Mouse (Mus musculus) spleen, adult 12 weeks (tissue): ENCODE measurements at regions not wholly inside any gene's neighbourhood (a gene's known extent, or its start where the extent isn't known, plus 50 kb on each side); places are given as distances from the start of the nearest gene placed in this dataset.
"Not testable (repeated sequence)": the region's sequence is repeated elsewhere in the genome, so short reads cannot be mapped to it uniquely, and the experiment has no call there.

Experiments
- DNase-seq: peaks from one replicate; pipeline ENCODE4 v3.0.0; 2022; ENCODE audit warnings: low spot score

- no peak for DNase-seq
These were observed 112.7 kb upstream of the Arid1b start for GRCm38 (mm10) chr17:4881473-4881872.

- DNase-seq = no peak
These were observed 110.0 kb upstream of the Arid1b start for GRCm38 (mm10) chr17:4884083-4884482.

DNA sequence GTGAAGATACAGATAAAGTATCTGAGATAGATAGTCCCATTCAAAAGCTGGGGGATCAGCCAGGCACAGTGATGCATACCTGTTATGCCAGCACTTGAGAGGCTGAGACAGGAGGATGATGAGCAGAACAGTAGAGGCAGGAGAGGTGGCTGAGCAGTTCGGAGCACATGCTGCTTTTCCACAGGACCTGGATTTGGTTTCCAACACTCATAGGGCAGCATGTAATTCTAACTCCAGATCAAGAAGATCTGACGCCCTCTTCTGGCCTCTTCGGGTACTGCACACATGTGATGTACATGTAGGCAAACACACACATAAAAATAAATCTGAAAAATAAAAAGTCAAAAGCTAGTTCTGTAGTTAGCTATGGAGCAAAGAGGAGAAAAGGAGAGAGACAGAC lies 109.4 kb upstream of the Arid1b start:
- no peak for DNase-seq

GRCm38 (mm10) chr17:4887331-4887730 lies 106.8 kb upstream of the Arid1b start:
- not testable (repeated sequence) for DNase-seq

- DNase-seq = no peak
These were observed 104.6 kb upstream of the Arid1b start for GRCm38 (mm10) chr17:4889577-4889976.

- no peak for DNase-seq
These were observed 104.0 kb upstream of the Arid1b start for GRCm38 (mm10) chr17:4890131-4890530.

GRCm38 (mm10) chr17:4891576-4891975 lies 102.6 kb upstream of the Arid1b start:
- DNase-seq = no peak

DNA sequence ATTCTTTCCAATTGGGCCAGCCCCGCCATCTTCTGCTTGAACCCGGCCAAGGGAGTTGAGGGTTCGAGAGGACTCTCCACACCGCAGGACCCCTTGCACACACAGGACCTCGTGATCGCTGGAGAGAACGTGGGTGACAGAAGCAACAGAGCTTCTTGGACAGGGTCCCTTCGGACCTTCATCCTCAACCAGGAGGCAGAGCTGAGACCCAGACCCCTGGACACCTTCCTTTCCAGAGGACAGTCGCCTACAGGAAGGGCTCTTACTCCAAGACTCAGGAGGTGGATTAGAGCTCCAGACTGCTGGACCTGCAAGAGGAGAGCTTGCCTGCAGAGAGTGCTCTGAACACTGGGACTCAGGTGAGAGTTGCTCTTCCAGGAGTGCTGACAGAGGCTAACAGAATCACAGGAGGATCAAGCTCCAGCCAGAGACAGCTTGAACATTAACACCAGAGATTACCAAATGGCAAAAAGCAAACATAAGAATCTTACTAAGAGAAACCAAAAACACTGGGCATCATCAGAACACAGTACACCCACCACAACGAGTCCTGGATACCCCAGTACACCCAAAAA lies 99.3 kb upstream of the Arid1b start:
- DNase-seq = not testable (repeated sequence)

DNA sequence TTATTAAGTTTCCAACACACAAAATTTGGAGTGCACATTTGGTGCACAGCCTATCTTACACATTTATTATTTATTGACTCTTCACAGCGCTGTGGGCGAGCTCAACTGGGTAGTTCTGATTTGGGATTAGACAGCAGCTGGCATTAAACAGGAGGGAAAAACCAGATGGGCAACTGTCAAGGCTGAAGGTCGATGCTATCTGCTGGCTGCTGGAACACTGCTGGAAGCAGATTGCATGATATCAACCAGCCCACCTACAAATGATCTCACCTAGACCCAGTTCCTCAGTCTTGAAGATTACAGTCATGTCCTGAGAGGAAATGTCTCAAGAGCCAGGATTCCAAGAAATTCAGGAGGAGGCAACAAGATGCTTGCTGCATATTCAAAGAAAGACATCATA lies 91.0 kb upstream of the Arid1b start:
- no peak for DNase-seq

DNA sequence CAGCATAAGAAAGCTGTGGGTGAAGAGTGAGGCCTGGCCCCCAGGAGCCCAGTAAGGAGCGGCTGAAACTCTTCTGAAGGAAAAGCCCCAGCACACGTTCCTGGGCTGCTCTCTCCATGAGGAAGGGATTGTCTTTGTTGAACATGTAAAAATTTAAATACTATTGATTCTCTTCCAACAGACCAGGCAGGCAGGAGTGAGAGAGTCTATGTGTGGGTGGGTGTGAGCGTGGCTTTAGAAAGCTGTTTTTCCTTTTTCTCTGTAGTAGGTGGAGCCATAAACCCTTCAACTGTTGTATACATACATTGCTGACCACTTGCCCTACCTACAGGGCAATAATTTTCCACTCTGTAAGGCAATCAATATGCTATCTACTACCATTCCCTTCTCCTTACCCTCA lies 87.6 kb upstream of the Arid1b start:
- no peak for DNase-seq

- DNase-seq = no peak
These were observed 86.9 kb upstream of the Arid1b start for GRCm38 (mm10) chr17:4907181-4907752.

DNA sequence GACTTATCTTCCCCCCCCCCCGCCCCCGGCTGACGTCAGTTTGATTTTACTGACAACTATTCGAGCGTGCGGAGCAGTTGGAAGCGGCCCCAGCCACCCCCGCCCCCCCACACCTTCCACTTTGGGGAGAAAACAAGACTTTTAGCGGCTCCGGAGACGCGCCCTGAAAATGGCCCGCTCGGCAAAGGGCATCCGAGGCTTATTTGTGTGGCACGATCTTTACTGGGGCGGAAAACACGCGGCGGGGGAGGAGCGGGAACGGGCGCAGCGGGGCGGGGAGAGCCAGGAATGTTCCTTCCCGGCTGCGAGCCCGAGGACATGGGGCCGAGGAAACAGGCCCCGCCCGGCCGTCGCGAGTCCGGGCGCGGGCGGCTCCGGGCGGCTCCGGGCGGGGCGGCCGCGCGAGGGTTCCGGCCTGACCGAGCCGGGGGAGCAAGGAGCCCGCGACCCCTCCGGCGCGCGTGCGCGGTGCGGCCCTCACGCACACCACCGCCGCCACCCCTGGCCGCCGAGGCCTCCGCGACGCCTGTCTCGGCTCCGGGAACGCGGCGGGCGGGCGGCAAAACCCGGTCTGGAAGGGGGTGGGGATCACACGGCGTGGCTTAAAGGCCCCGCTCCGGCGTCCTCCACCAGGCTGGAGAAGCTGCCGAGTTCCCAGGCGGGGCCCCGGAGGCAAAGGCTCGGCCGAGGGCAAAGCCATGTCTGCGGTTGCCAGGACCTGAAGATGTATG lies 86.1 kb upstream of the Arid1b start:
- DNase-seq = peak; percentile 63

DNA sequence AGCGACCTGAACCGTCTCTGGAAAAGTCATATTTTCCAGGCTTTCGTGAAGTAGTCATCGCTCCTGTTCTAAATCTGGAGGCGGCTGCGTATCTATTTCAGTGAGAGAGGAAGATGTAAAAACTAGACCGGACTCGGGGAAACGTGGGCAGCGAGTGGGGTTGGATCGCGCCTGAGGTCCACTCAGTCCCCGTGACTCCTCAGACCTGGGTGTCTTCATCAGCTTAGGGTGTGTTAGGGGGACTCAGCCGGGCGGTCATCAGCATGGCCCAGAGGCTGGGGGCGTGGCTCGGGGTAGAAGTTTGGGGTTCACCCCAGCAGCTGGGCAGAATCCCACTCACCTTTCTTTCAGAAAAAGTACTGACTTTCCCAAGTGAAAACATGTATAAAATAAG lies 85.6 kb upstream of the Arid1b start:
- no peak for DNase-seq

- DNase-seq = no peak
These were observed 84.0 kb upstream of the Arid1b start for GRCm38 (mm10) chr17:4910182-4910581.

DNA sequence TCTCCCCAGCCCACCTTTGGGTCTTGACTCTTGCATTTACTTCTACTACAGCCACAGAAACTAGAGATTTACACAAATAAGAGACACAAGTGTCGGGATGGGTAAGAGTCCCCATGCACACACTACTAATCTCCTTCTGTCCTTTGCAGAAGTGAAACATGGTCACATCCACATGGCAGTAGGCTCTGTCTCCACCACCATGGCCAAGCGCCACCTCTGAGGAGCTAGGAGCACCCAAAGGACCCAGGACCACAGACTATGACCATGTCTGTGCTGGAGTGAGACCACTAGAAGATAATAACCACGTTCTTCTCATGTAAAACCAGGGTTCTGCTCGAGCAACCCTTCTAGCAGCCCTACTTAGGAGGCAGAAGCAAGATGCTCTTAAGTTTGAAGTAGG lies 81.1 kb upstream of the Arid1b start:
- no peak for DNase-seq

- no peak for DNase-seq
These were observed 74.2 kb upstream of the Arid1b start for GRCm38 (mm10) chr17:4919866-4920495.

GRCm38 (mm10) chr17:4921121-4921520 lies 73.0 kb upstream of the Arid1b start:
- DNase-seq = no peak

DNA sequence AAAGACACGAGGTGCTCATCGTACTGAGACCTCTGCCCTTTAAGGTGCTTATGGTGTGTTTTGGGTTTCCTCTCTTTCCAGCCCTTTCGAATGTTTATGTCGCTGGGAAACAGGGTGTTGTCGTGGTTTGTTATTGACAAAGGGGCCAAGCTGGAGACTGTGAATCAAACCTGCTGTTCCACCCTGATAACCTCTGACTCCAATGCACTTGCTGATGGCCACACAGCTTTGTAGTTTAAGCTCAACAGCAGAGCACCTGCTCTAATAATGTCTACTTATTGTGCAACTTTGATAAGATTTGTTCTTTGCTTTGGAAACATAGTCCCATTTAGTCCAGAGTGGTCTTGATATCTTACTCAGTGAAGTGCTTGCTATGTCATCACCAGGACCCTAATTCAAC lies 65.5 kb upstream of the Arid1b start:
- no peak for DNase-seq

GRCm38 (mm10) chr17:4935268-4935667 lies 58.9 kb upstream of the Arid1b start:
- no peak for DNase-seq

DNA sequence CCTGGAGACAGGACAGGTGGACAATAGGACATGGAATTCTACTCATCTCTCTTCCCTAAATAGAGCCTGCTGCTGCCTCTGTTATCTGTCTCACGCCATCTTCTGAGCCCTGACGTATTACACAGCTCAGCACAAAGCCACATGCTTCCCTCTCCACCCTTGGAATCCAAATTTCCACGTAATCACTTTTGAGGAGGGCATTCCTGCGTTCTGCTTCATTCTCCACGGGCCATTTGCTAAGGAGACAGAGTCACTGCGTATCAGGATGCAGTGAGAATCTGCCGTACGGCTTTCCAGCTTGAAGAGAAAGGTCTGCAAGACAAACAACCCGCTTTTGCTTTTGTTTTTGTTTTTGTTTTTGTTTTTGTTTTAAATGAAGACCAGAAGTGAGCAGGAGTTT lies 53.5 kb upstream of the Arid1b start:
- no peak for DNase-seq

DNA sequence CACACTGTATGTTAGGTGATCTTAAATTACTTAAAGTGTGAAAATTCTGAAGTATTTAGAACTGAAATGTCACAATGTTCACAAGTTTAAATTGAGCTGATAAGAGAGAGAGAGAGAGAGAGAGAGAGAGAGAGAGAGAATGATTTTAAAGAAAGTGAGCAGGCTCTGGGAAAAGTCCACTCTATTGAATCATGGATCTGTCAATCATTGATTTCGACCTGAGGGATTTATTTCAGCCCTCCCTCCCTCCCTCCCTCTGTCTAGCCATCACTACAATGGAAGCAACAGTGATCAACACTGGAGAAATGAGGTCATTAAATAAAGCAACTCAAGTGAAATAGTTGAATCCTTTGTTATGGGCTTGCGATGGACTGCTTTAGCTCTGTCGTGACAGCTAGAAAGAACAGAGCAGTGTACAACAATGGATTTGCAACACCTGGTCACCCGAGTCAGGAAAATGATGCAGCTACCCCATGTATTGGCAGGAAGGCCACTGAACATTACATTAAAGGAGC lies 52.8 kb upstream of the Arid1b start:
- DNase-seq = no peak

- DNase-seq = no peak
These were observed 51.3 kb upstream of the Arid1b start for GRCm38 (mm10) chr17:4942868-4943267.
